Mouse (Mus musculus) ES-E14 (cell line): Measurements from ENCODE around the gene Tor2a. TPM values are rescaled to one million over a fixed set of nuclear protein-coding genes. Genes with fewer than 3 reads are reported as not detected.

Experiments
- DNase-seq: peaks from one replicate; pipeline ENCODE4 v3.0.0-alpha.2; 2013; ENCODE audit warnings: low read depth, low spot score
- H3K27ac ChIP-seq: 2 replicates; pipeline ENCODE4 v1.5.1; 2012; ENCODE audit warnings: low read depth, mild to moderate bottlenecking, low read length, moderate library complexity, mixed read lengths; ENCODE audit not compliant: poor library complexity, insufficient read depth, severe bottlenecking
- H3K36me3 ChIP-seq: 2 replicates; pipeline ENCODE4 v1.6.1; 2012; ENCODE audit warnings: mild to moderate bottlenecking, low read length, moderate library complexity, mixed read lengths; ENCODE audit not compliant: control insufficient read depth, poor library complexity, insufficient read depth, severe bottlenecking
- H3K4me1 ChIP-seq, 2 experiments: fragments of 150-350 bp in 1 of 2; sonication (generic) in 1 of 2; 2 replicates each; pipeline ENCODE4 v1.6.1; 2012; ENCODE audit warnings: low read length in 2 of 2, mild to moderate bottlenecking in 1 of 2, mixed read lengths in 1 of 2; ENCODE audit not compliant: control insufficient read depth in 2 of 2, insufficient read depth in 2 of 2, poor library complexity in 1 of 2
- H3K4me3 ChIP-seq, 2 experiments: fragments of 150-350 bp in 1 of 2; sonication (generic) in 1 of 2; 2 replicates each; pipeline ENCODE4 v1.5.1; 2012; ENCODE audit warnings: low read length in 2 of 2, low read depth in 1 of 2, mild to moderate bottlenecking in 1 of 2, mixed read lengths in 1 of 2; ENCODE audit not compliant: insufficient read depth in 1 of 2, poor library complexity in 1 of 2, severe bottlenecking in 1 of 2
- H3K9ac ChIP-seq: 2 replicates; pipeline ENCODE4 v1.6.1; 2012; ENCODE audit warnings: low read depth, mild to moderate bottlenecking, low read length, mixed read lengths; ENCODE audit not compliant: poor library complexity, insufficient read depth, severe bottlenecking
- H3K9me3 ChIP-seq: fragments of 150-350 bp; sonication (generic); 2 replicates; pipeline ENCODE4 v1.6.1; 2012; ENCODE audit warnings: low read depth, mild to moderate bottlenecking, low read length; ENCODE audit not compliant: control insufficient read depth, insufficient read depth
- CHD2 ChIP-seq: IDR thresholded peaks from 2 replicates; pipeline ENCODE4 v1.6.1; 2014; ENCODE audit warnings: mild to moderate bottlenecking, low read depth, low read length, inconsistent platforms
- HCFC1 ChIP-seq: IDR thresholded peaks from 2 replicates; pipeline ENCODE4 v1.6.1; 2012; ENCODE audit warnings: low read length, inconsistent platforms, borderline replicate concordance; ENCODE audit not compliant: insufficient read depth
- MAFK ChIP-seq: IDR thresholded peaks from 2 replicates; pipeline ENCODE4 v1.6.1; 2014; ENCODE audit warnings: mild to moderate bottlenecking, low read depth, low read length, inconsistent platforms; ENCODE audit not compliant: insufficient read depth
- ZC3H11A ChIP-seq: IDR thresholded peaks from 2 replicates; pipeline ENCODE4 v1.6.1; 2012; ENCODE audit warnings: low read depth, mild to moderate bottlenecking, inconsistent platforms, low read length, borderline replicate concordance
- ZNF384 ChIP-seq: IDR thresholded peaks from 2 replicates; pipeline ENCODE4 v1.6.1; 2012; ENCODE audit warnings: low read depth, low read length, inconsistent platforms
- in situ Hi-C, 2 experiments: fragments of 600-800 bp; cut with MboI; formaldehyde crosslinking; loops; one replicate each; pipeline ENCODE4 v1.15.1; 2025; ENCODE audit warnings: low sequenced_read_pairs in 2 of 2, inconsistent platforms in 1 of 2; ENCODE audit not compliant: unreplicated experiment in 2 of 2
- total RNA-seq: library from RNA; depleted of rRNA; stranded (reverse); fragments of 300-350 nt; gene quantifications from 2 replicates; pipeline ENCODE4 v1.2.3, GENCODE M21; 2012

Tor2a gene
- total RNA-seq, 1 experiment: 75.9 TPM

DNA sequence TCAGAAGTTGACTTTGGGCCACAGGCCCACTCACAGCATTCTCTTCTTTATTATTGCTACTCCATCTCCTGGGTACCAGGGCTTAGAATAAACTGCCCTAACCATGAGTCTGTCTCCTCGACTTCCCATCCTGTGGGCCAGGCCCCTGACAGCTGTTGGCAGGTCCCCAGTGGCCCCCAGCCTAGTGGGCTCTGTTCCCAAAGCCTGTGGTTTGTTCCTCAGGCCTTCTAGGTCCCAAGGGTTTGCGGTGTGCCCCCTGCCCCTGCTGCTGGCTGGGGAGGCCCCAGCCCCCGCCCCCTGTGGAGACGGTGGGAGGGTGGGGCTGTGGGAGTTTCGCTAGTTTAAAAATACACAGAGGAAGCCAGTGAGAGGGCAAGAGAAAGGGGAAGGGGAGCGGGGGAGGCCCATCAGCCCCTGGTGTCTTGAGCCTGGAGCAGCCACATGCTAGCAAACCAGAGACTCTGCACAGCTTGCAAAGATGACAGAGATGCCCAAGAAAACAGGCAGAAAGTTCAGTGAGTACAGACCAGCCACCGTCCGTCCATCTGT lies 36.3 kb upstream of the Tor2a start, which contains the start of gene Sh2d3c:
TSS of gene Sh2d3c (plus strand) at position 375 of the 549 bp plus-strand sequence.
- peaks cover 0 to 3% of the 10 kb centered on the region in 2 experiments; a peak in 1 of 4 replicates for H3K4me1 ChIP-seq
- in situ Hi-C loops: no loop called here
- no peaks in the 10 kb centered on the region for H3K9me3 ChIP-seq
- no peak within 1 kb of the TSS for H3K4me3 ChIP-seq
- H3K27ac ChIP-seq: no peak within 1 kb of the TSS
- no peaks in the 10 kb centered on the region for H3K36me3 ChIP-seq
- DNase-seq: no peak
- TF ChIP-seq HCFC1: no peak
- no peak for TF ChIP-seq ZNF384
- no peak for TF ChIP-seq CHD2
- no peak for TF ChIP-seq ZC3H11A
- TF ChIP-seq MAFK: no peak
- H3K9ac ChIP-seq: peak within 1 kb of the TSS; percentile 4; the same call in 1 of the 2 replicates

DNA sequence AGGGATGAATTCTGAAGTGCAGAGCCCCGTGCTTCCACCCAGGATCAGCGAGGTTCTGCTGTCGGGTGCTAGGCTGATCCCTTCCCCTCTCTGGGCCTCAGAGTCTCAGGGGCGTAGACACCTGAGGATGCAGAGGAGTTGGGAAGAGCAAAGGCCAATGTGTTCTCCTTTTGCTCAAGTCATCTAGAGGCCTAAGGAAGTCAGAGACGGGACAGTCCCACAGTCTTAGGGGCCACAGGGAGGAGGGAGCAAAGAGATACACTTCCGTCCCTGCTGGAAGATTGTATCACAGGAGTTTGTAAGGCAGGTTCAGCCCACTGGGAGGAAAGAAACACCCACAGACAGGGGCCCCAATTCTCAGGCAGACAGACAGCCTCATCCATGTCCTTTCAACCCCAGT lies 35.0 kb upstream of the Tor2a start:
- no peak for TF ChIP-seq ZC3H11A
- no peak for TF ChIP-seq HCFC1
- TF ChIP-seq MAFK: no peak
- TF ChIP-seq ZNF384: no peak
- no peak for TF ChIP-seq CHD2
- in situ Hi-C loops: no loop called here
- peaks cover 0 to 3% of the 10 kb centered on the region in 2 experiments; a peak in 1 of 4 replicates for H3K4me1 ChIP-seq
- no peak overlapping the region for H3K9ac ChIP-seq
- no peaks in the 10 kb centered on the region for H3K36me3 ChIP-seq
- no peak overlapping the region for H3K4me3 ChIP-seq
- H3K27ac ChIP-seq: no peak overlapping the region
- DNase-seq: no peak
- H3K9me3 ChIP-seq: no peaks in the 10 kb centered on the region

DNA sequence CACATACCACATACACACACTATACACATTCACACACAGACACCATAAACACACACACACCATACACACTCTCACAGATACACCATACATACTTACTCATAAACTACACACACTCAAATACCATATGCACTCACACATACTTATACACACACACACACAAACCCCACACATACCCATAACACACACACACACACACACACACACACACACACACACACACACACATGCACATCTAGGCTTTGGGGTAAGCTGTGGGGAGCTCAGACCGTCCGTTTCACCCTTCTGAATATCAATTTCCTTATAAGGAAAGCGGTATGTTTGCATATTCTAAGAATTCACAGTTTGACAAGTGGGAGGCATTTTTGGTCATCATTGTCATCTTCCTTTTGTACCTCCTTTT lies 34.5 kb upstream of the Tor2a start:
- Histone ChIP-seq H3K4me3 (no peak overlapping the region), H3K36me3 (no peaks in the 10 kb centered on the region), H3K27ac (no peak overlapping the region), H3K4me1 (peaks cover 0 to 3% of the 10 kb centered on the region in 2 experiments; a peak in 1 of 4 replicates), H3K9ac (no peak overlapping the region), H3K9me3 (no peaks in the 10 kb centered on the region)
- DNase-seq: no peak
- TF ChIP-seq MAFK (no peak), CHD2 (no peak), HCFC1 (no peak), ZC3H11A (no peak), ZNF384 (no peak)
- in situ Hi-C loops: no loop called here

DNA sequence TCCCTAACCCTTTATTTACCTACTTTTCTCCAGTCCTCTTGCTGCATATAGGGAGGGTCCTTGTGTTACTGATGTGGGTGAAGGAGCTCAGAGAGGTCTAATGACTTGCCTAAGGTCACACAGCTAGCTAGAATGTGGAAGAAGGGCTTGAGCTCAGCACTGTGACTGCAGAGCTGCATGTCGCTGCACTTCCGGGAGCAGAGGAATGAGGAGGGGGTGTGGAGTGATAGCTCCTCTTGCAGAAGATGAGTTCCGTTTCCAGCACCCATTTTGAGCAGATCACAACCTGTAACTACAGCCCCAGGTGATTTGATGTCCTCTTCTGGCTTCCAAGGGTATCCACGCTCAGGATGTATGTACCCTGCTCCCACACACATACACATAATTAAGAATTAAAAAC lies 32.9 kb upstream of the Tor2a start:
- Histone ChIP-seq H3K4me1 (peaks cover 2 to 8% of the 10 kb centered on the region in 2 experiments; a peak in 2 of 4 replicates), H3K9me3 (no peaks in the 10 kb centered on the region), H3K27ac (no peak overlapping the region), H3K4me3 (no peak overlapping the region), H3K9ac (no peak overlapping the region), H3K36me3 (no peaks in the 10 kb centered on the region)
- in situ Hi-C loops: no loop called here
- DNase-seq: no peak
- TF ChIP-seq CHD2: no peak
- no peak for TF ChIP-seq ZNF384
